Mouse (Mus musculus): ENCODE measurements around the gene Acyp2. TPM values are rescaled to one million over a fixed set of nuclear protein-coding genes. Genes with fewer than 3 reads are reported as not detected.
"Not testable (repeated sequence)": the region's sequence is repeated elsewhere in the genome, so short reads cannot be mapped to it uniquely, and the experiment has no call there.

The Acyp2 gene
- polyA plus RNA-seq, 1 experiment from 2014 or later: 16.7 TPM

DNA sequence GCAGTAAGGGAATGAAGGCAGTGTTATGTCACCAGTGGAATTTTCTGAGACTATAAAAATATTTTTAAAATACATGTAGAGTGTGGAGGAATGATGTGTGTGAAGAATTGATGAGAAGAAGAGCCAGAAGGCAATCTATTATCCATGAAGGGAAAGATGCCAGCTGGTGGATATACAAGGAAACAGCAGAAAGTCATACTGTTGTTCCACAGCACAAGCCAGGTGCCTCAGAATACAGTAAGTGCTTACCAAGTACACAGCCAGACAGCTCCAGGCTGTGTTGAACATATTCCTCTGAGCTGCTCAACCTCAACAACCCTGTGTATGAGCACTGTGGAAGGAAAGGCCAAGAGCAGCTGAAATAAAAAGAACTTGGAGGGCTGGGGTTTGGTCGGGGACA, 13.7 kb downstream of the Acyp2 start:
- ATAC-seq (ENCODE audit: low read depth): no peak
- Histone ChIP-seq H3K4me3 (ENCODE audit: low read depth, low read length) (no peak overlapping the region), H3K4me2 (ENCODE audit: low read depth, low read length) (no peak overlapping the region), H3K9me3 (ENCODE audit: control insufficient read depth, low read length) (no peaks in the 10 kb centered on the region), H3K9ac (ENCODE audit: low read depth, low read length) (no peak overlapping the region), H3K27me3 (replicated peaks; ENCODE audit: control insufficient read depth, insufficient read depth, low read length) (no peaks in the 10 kb centered on the region), H3K4me1 (ENCODE audit: control insufficient read depth, insufficient read depth, low read length) (no peaks in the 10 kb centered on the region), H3K36me3 (ENCODE audit: control insufficient read depth, insufficient read depth, low read length) (no peaks in the 10 kb centered on the region), H3K27ac (replicated peaks; ENCODE audit: low read depth, low read length) (no peak overlapping the region)
- DNase-seq (ENCODE audit: low spot score): no peak
- 88% methylated on average over 1 of the region's 1 CpGs for WGBS

DNA sequence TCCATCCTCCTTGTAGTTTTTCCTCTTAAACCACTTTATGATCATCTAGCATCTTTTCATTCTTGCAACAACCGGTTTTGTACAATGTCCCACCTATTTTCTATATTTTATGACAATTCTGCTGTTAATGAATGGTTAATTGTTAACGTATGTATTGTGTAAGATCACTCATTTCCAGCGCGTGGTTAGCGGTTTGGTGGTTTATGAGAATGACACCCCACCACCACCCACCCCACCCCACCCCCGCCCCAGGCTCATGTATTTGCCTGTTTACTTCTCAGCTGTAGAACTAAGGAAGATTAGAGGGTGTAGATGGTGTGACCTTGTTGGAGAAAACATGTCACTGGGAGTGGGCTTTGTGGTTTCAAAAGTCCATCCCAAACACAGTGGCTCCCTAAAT, 18.9 kb downstream of the Acyp2 start:
- ATAC-seq (ENCODE audit: low read depth) (no peak), DNase-seq (ENCODE audit: low spot score) (no peak)
- Histone ChIP-seq H3K4me2 (ENCODE audit: low read depth, low read length) (no peak overlapping the region), H3K4me1 (ENCODE audit: control insufficient read depth, insufficient read depth, low read length) (no peaks in the 10 kb centered on the region), H3K27me3 (replicated peaks; ENCODE audit: control insufficient read depth, insufficient read depth, low read length) (no peaks in the 10 kb centered on the region), H3K36me3 (ENCODE audit: control insufficient read depth, insufficient read depth, low read length) (no peaks in the 10 kb centered on the region), H3K9me3 (ENCODE audit: control insufficient read depth, low read length) (no peaks in the 10 kb centered on the region), H3K4me3 (ENCODE audit: low read depth, low read length) (no peak overlapping the region), H3K27ac (replicated peaks; ENCODE audit: low read depth, low read length) (no peak overlapping the region), H3K9ac (ENCODE audit: low read depth, low read length) (no peak overlapping the region)
- WGBS: 78% methylated on average over 6 of the region's 6 CpGs

DNA sequence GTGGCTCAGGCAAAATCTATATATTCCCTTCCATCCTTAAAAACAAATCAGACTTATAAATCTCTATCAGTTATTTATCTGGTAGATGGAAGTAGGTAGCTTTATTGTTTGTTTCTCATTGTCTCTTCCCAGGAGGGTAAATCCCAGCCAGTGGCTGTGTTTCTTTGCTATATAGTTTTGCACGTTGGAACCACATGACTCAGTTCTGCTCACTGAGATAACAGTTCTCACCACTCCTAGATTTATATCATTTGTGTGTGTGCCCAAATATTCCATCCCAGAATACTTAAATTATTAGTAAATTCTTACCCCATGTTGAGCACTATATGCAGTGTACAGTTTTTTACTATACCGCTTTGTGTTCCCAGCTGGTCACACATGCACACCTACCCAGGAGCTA, 26.2 kb downstream of the Acyp2 start:
- WGBS: 86% methylated on average over 2 of the region's 2 CpGs
- no peak for DNase-seq (ENCODE audit: low spot score)

DNA sequence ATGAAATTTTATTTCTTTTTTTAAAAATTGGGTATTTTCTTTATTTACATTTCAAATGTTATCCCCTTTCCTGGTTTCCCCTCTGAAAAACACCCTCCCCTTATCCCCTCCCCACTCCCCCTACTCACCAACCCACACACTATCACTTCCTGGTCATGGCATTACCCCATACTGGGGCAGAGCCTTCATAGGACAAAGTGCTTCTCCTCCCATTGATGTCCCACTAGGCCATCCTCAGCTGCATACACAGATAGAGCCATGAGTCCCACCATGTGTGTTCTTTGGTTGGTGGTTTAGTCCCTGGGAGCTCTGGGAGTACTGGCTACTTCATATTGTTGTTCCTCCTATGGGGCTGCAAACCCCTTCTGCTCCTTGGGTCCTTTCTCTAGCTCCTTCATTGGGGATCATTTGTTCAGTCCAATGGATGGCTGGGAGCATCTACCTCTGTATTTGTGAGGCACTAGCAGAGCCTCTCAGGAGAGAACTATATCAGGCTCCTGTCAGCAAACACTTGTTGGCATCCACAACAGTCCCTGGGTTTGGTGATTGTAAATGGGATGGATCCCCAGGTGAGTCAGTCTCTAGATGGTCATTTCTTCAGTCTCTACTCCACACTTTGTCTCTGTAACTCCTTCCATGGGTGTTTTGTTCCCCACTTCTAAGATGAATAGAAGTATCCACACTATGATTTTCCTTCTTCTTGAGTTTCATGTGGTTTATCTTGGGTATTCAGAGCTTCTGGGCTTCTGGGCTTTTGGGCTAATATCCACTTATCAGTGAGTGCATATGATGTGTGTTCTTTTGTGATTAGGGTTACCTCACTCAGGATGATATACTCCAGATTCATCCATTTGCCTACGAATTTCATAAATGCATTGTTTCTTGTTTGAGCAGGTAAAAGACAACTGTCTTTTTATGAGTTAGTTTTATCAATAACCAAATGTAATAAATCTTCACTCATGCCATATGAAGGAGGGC, 27.7 kb downstream of the Acyp2 start:
- not testable (repeated sequence) for H3K27ac ChIP-seq (replicated peaks; ENCODE audit: low read depth, low read length); H3K4me2 ChIP-seq (ENCODE audit: low read depth, low read length); H3K9me3 ChIP-seq (ENCODE audit: control insufficient read depth, low read length); H3K4me3 ChIP-seq (ENCODE audit: low read depth, low read length); H3K36me3 ChIP-seq (ENCODE audit: control insufficient read depth, insufficient read depth, low read length); ATAC-seq (ENCODE audit: low read depth); H3K9ac ChIP-seq (ENCODE audit: low read depth, low read length); DNase-seq (ENCODE audit: low spot score); H3K27me3 ChIP-seq (replicated peaks; ENCODE audit: control insufficient read depth, insufficient read depth, low read length); H3K4me1 ChIP-seq (ENCODE audit: control insufficient read depth, insufficient read depth, low read length)
- WGBS: 89% methylated on average over 1 of the region's 1 CpGs

More for the DNA sequence above, 26.2 kb downstream of the Acyp2 start:
- ATAC-seq (ENCODE audit: low read depth): no peak
- Histone ChIP-seq H3K9ac (ENCODE audit: low read depth, low read length) (no peak overlapping the region), H3K4me2 (ENCODE audit: low read depth, low read length) (no peak overlapping the region), H3K36me3 (ENCODE audit: control insufficient read depth, insufficient read depth, low read length) (no peaks in the 10 kb centered on the region), H3K27me3 (replicated peaks; ENCODE audit: control insufficient read depth, insufficient read depth, low read length) (no peaks in the 10 kb centered on the region), H3K4me1 (ENCODE audit: control insufficient read depth, insufficient read depth, low read length) (no peaks in the 10 kb centered on the region), H3K4me3 (ENCODE audit: low read depth, low read length) (no peak overlapping the region), H3K9me3 (ENCODE audit: control insufficient read depth, low read length) (no peaks in the 10 kb centered on the region), H3K27ac (replicated peaks; ENCODE audit: low read depth, low read length) (no peak overlapping the region)

DNA sequence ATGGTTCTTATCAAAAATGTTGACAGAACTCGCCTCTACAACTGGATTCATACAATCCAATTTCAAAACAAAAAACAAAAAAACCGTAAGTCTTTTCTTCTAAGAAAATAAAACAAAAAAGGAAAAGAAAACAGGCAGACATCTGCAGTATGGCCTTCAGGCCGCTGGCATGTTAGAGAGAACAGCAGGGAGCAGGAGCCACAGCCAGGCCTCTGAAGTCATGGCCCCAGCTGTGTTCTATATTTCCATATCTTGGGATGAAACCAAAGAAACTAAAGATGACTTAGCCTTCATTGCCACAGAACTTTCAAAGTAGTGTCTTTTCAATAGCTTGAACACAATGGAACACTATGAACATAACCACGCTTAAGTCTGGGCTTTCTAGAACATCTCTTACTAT, 31.2 kb downstream of the Acyp2 start:
- H3K9ac ChIP-seq (ENCODE audit: low read depth, low read length): no peak overlapping the region
- H3K4me3 ChIP-seq (ENCODE audit: low read depth, low read length): no peak overlapping the region
- H3K4me1 ChIP-seq (ENCODE audit: control insufficient read depth, insufficient read depth, low read length): no peaks in the 10 kb centered on the region
- no peak overlapping the region for H3K4me2 ChIP-seq (ENCODE audit: low read depth, low read length)
- 66% methylated on average over 4 of the region's 4 CpGs for whole genome bisulfite sequencing
- no peak for DNase-seq (ENCODE audit: low spot score)
- H3K27ac ChIP-seq (replicated peaks; ENCODE audit: low read depth, low read length): no peak overlapping the region
- no peaks in the 10 kb centered on the region for H3K27me3 ChIP-seq (replicated peaks; ENCODE audit: control insufficient read depth, insufficient read depth, low read length)
- no peaks in the 10 kb centered on the region for H3K9me3 ChIP-seq (ENCODE audit: control insufficient read depth, low read length)
- no peak for ATAC-seq (ENCODE audit: low read depth)
- no peaks in the 10 kb centered on the region for H3K36me3 ChIP-seq (ENCODE audit: control insufficient read depth, insufficient read depth, low read length)

GRCm38 (mm10) chr11:30617571-30618097, 31.8 kb downstream of the Acyp2 start:
- no peak overlapping the region for H3K27ac ChIP-seq (replicated peaks; ENCODE audit: low read depth, low read length)
- no peaks in the 10 kb centered on the region for H3K9me3 ChIP-seq (ENCODE audit: control insufficient read depth, low read length)
- no peak overlapping the region for H3K4me3 ChIP-seq (ENCODE audit: low read depth, low read length)
- ATAC-seq (ENCODE audit: low read depth) (no peak), DNase-seq (ENCODE audit: low spot score) (no peak)
- 27% methylated on average over 2 of the region's 2 CpGs for WGBS
- H3K27me3 ChIP-seq (replicated peaks; ENCODE audit: control insufficient read depth, insufficient read depth, low read length): no peaks in the 10 kb centered on the region
- no peak overlapping the region for H3K9ac ChIP-seq (ENCODE audit: low read depth, low read length)
- H3K4me2 ChIP-seq (ENCODE audit: low read depth, low read length): no peak overlapping the region
- H3K4me1 ChIP-seq (ENCODE audit: control insufficient read depth, insufficient read depth, low read length): no peaks in the 10 kb centered on the region
- no peaks in the 10 kb centered on the region for H3K36me3 ChIP-seq (ENCODE audit: control insufficient read depth, insufficient read depth, low read length)

DNA sequence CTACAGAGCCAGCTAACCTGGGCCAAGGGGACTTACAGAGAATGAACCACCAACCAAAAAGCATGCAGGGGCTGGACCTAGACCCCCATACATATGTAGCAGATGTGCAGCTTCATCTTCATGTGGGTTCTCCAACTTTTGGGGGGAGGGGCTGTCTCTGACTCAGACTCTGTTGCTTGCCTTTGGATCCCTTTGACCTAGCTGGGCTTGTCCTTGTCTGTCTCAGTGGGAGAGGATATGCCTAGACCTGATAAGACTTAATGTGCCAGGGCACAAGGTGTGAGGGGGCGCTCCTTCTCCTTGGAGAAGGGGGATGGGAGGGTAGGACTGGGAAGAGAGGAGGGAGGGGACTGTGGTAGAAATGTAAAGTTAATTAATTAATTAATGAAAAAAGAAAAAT, 33.4 kb downstream of the Acyp2 start:
- no peak overlapping the region for H3K4me3 ChIP-seq (ENCODE audit: low read depth, low read length)
- H3K4me2 ChIP-seq (ENCODE audit: low read depth, low read length): no peak overlapping the region
- H3K9me3 ChIP-seq (ENCODE audit: control insufficient read depth, low read length): no peaks in the 10 kb centered on the region
- H3K4me1 ChIP-seq (ENCODE audit: control insufficient read depth, insufficient read depth, low read length): no peaks in the 10 kb centered on the region
- H3K36me3 ChIP-seq (ENCODE audit: control insufficient read depth, insufficient read depth, low read length): no peaks in the 10 kb centered on the region
- no peak overlapping the region for H3K9ac ChIP-seq (ENCODE audit: low read depth, low read length)
- H3K27ac ChIP-seq (replicated peaks; ENCODE audit: low read depth, low read length): no peak overlapping the region
- ATAC-seq (ENCODE audit: low read depth) (no peak), DNase-seq (ENCODE audit: low spot score) (no peak)
- no peaks in the 10 kb centered on the region for H3K27me3 ChIP-seq (replicated peaks; ENCODE audit: control insufficient read depth, insufficient read depth, low read length)
- 77% methylated on average over 1 of the region's 1 CpGs for WGBS

DNA sequence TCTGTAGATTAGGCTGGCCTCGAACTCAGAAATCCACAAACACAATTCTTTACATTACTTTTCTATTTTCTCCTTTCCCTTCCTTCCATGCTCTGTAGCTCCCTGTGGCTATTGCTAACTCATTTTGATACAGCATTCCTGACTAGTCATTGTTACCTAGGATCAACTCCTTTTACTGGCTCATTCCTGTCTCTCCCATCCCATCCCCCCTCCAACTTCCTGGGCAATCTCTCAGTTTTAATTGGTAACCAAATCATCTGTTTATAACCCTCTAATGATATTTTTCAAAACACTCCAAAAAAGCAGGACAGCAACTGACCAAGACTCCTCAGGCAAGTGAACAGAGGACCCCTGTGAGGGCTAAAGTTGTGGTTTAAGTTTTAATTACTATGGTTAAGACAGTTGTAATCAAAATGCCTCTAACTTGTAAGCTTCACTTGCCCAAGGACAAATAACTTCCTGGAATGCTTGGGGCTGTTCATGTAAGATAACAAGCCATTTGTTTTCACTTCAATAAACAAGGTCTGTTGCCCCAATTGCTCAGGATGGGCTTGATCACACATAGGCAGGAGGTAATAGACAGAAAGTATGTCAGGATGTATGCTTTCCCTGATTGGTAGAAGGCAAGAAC, 35.4 kb downstream of the Acyp2 start:
- Histone ChIP-seq H3K9ac (ENCODE audit: low read depth, low read length) (no peak overlapping the region), H3K4me3 (ENCODE audit: low read depth, low read length) (no peak overlapping the region), H3K9me3 (ENCODE audit: control insufficient read depth, low read length) (no peaks in the 10 kb centered on the region), H3K27me3 (replicated peaks; ENCODE audit: control insufficient read depth, insufficient read depth, low read length) (no peaks in the 10 kb centered on the region), H3K4me1 (ENCODE audit: control insufficient read depth, insufficient read depth, low read length) (no peaks in the 10 kb centered on the region), H3K36me3 (ENCODE audit: control insufficient read depth, insufficient read depth, low read length) (no peaks in the 10 kb centered on the region), H3K4me2 (ENCODE audit: low read depth, low read length) (no peak overlapping the region), H3K27ac (replicated peaks; ENCODE audit: low read depth, low read length) (no peak overlapping the region)
- 68% methylated on average over 1 of the region's 1 CpGs for WGBS
- ATAC-seq (ENCODE audit: low read depth) (no peak), DNase-seq (ENCODE audit: low spot score) (no peak)
